Mouse (Mus musculus): ENCODE measurements around the gene Tle3. TPM values are rescaled to one million over a fixed set of nuclear protein-coding genes. Genes with fewer than 3 reads are reported as not detected.

Gene Tle3
- polyA plus RNA-seq, 1 experiment from 2014 or later: 36.6 TPM

- Histone ChIP-seq H3K36me3 (ENCODE audit: poor library complexity, severe bottlenecking) (no peaks in the 10 kb centered on the region), H3K27ac (no peak overlapping the region), H3K4me1 (peaks cover 34% of the 10 kb centered on the region), H3K9me3 (replicated peaks) (no peaks in the 10 kb centered on the region), H3K9ac (no peak overlapping the region), H3K27me3 (peaks cover 46% of the 10 kb centered on the region), H3K4me3 (no peak overlapping the region), H3K4me2 (no peak overlapping the region)
- ATAC-seq: no peak
- 52% methylated on average over 5 of the region's 5 CpGs for WGBS
These were observed 70.9 kb downstream of the Tle3 start for GRCm38 (mm10) chr9:61442951-61443630.

- no peak for ATAC-seq
- Histone ChIP-seq H3K9me3 (replicated peaks) (no peaks in the 10 kb centered on the region), H3K9ac (no peak overlapping the region), H3K36me3 (ENCODE audit: poor library complexity, severe bottlenecking) (no peaks in the 10 kb centered on the region), H3K27ac (no peak overlapping the region), H3K4me3 (no peak overlapping the region), H3K4me2 (no peak overlapping the region), H3K27me3 (peaks cover 42% of the 10 kb centered on the region), H3K4me1 (peaks cover 34% of the 10 kb centered on the region)
- 92% methylated on average over 2 of the region's 2 CpGs for WGBS
These were observed 73.0 kb downstream of the Tle3 start for GRCm38 (mm10) chr9:61445151-61445550.

- no peak overlapping the region for H3K9ac ChIP-seq
- H3K9me3 ChIP-seq (replicated peaks): no peaks in the 10 kb centered on the region
- peaks cover 34% of the 10 kb centered on the region for H3K4me1 ChIP-seq
- H3K4me2 ChIP-seq: no peak overlapping the region
- no peak overlapping the region for H3K27ac ChIP-seq
- H3K4me3 ChIP-seq: no peak overlapping the region
- no peak for ATAC-seq
- peaks cover 44% of the 10 kb centered on the region for H3K27me3 ChIP-seq
- 18% methylated on average over 5 of the region's 5 CpGs for WGBS
- no peaks in the 10 kb centered on the region for H3K36me3 ChIP-seq (ENCODE audit: poor library complexity, severe bottlenecking)
These were observed 73.6 kb downstream of the Tle3 start for GRCm38 (mm10) chr9:61445711-61446222.

- no peak for ATAC-seq
- WGBS: 93% methylated on average over 2 of the region's 2 CpGs
- H3K36me3 ChIP-seq (ENCODE audit: poor library complexity, severe bottlenecking): no peaks in the 10 kb centered on the region
- H3K4me1 ChIP-seq: peaks cover 25% of the 10 kb centered on the region
- H3K9ac ChIP-seq: no peak overlapping the region
- no peaks in the 10 kb centered on the region for H3K9me3 ChIP-seq (replicated peaks)
- no peak overlapping the region for H3K4me2 ChIP-seq
- H3K27me3 ChIP-seq: peaks cover 55% of the 10 kb centered on the region
- H3K4me3 ChIP-seq: no peak overlapping the region
- no peak overlapping the region for H3K27ac ChIP-seq
These were observed 74.8 kb downstream of the Tle3 start for GRCm38 (mm10) chr9:61446965-61447364.

GRCm38 (mm10) chr9:61449363-61449904 is 77.3 kb downstream of the Tle3 start:
- Histone ChIP-seq H3K9ac (no peak overlapping the region), H3K4me2 (no peak overlapping the region), H3K4me1 (peaks cover 9% of the 10 kb centered on the region), H3K9me3 (replicated peaks) (no peaks in the 10 kb centered on the region), H3K36me3 (ENCODE audit: poor library complexity, severe bottlenecking) (no peaks in the 10 kb centered on the region), H3K27ac (no peak overlapping the region), H3K4me3 (no peak overlapping the region), H3K27me3 (peaks cover 58% of the 10 kb centered on the region)
- no peak for ATAC-seq
- 72% methylated on average over 4 of the region's 5 CpGs for WGBS

DNA sequence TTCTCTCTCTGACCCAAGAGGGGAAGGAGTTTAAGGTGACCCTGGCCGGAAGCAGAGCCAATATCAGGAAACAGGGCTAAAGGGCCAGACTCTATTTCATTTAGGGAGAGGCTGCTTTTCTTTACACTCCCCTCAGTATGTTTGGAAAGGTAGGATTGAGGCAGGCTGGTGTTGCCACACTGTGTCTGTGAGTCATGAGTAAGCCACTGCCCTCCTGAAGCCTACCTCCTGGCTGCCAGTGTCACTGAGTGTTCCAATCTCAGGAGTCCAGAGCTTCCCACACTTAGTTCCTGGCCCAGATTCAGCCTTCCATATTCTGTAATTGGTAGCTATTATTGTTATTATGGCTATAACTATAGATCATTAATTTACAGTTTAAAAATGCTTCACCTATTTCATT is 79.9 kb downstream of the Tle3 start:
- H3K27ac ChIP-seq: no peak overlapping the region
- no peaks in the 10 kb centered on the region for H3K36me3 ChIP-seq (ENCODE audit: poor library complexity, severe bottlenecking)
- no peak overlapping the region for H3K4me2 ChIP-seq
- peaks cover 73% of the 10 kb centered on the region for H3K27me3 ChIP-seq
- 88% methylated on average over 1 of the region's 1 CpGs for WGBS
- H3K9me3 ChIP-seq (replicated peaks): no peaks in the 10 kb centered on the region
- peaks cover 7% of the 10 kb centered on the region for H3K4me1 ChIP-seq
- no peak for ATAC-seq
- H3K9ac ChIP-seq: no peak overlapping the region
- no peak overlapping the region for H3K4me3 ChIP-seq

GRCm38 (mm10) chr9:61455861-61456261 is 83.7 kb downstream of the Tle3 start:
- ATAC-seq: no peak
- 86% methylated on average over 6 of the region's 6 CpGs for WGBS
- Histone ChIP-seq H3K36me3 (ENCODE audit: poor library complexity, severe bottlenecking) (no peaks in the 10 kb centered on the region), H3K4me2 (no peak overlapping the region), H3K4me1 (peaks cover 9% of the 10 kb centered on the region), H3K27me3 (peaks cover 79% of the 10 kb centered on the region), H3K9ac (no peak overlapping the region), H3K9me3 (replicated peaks) (no peaks in the 10 kb centered on the region), H3K27ac (no peak overlapping the region), H3K4me3 (no peak overlapping the region)

GRCm38 (mm10) chr9:61456441-61457161 is 84.4 kb downstream of the Tle3 start:
- no peak overlapping the region for H3K9ac ChIP-seq
- peaks cover 9% of the 10 kb centered on the region for H3K4me1 ChIP-seq
- no peak overlapping the region for H3K4me2 ChIP-seq
- H3K27ac ChIP-seq: no peak overlapping the region
- no peak overlapping the region for H3K4me3 ChIP-seq
- peaks cover 80% of the 10 kb centered on the region for H3K27me3 ChIP-seq
- H3K9me3 ChIP-seq (replicated peaks): no peaks in the 10 kb centered on the region
- no peaks in the 10 kb centered on the region for H3K36me3 ChIP-seq (ENCODE audit: poor library complexity, severe bottlenecking)
- WGBS: 66% methylated on average over 5 of the region's 5 CpGs
- ATAC-seq: no peak

- Histone ChIP-seq H3K27me3 (peaks cover 78% of the 10 kb centered on the region), H3K4me3 (no peak overlapping the region), H3K9ac (no peak overlapping the region), H3K4me2 (no peak overlapping the region), H3K4me1 (peaks cover 9% of the 10 kb centered on the region), H3K9me3 (replicated peaks) (no peaks in the 10 kb centered on the region), H3K27ac (no peak overlapping the region), H3K36me3 (ENCODE audit: poor library complexity, severe bottlenecking) (no peaks in the 10 kb centered on the region)
- WGBS: 25% methylated on average over 10 of the region's 10 CpGs
- ATAC-seq: no peak
These were observed 85.0 kb downstream of the Tle3 start for GRCm38 (mm10) chr9:61457162-61457523.

DNA sequence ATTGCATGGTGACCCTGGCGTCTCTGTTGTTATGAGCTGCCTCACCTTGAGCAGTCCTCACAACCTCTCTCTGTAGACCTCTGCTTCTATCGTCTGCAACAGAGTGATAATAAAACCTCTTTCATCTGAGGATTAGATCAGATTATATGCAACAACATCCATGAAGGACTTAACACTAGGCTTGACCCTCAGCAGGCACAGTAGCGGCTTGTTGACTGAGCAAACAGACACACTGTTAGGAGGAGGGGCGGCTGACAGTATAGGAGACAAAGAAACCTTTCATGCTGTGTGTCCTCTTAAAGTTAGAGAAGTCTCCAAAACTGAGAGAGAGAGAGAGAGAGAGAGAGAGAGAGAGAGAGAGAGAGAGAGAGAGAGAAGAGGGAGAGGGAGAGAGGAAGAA is 89.7 kb downstream of the Tle3 start:
- 58% methylated on average over 4 of the region's 4 CpGs for WGBS
- H3K9me3 ChIP-seq (replicated peaks): peaks cover 18% of the 10 kb centered on the region
- no peak overlapping the region for H3K4me2 ChIP-seq
- H3K4me1 ChIP-seq: peaks cover 4% of the 10 kb centered on the region
- no peak overlapping the region for H3K27ac ChIP-seq
- no peaks in the 10 kb centered on the region for H3K36me3 ChIP-seq (ENCODE audit: poor library complexity, severe bottlenecking)
- peaks cover 90% of the 10 kb centered on the region for H3K27me3 ChIP-seq
- H3K4me3 ChIP-seq: no peak overlapping the region
- H3K9ac ChIP-seq: no peak overlapping the region
- no peak for ATAC-seq

- ATAC-seq: no peak
- H3K4me1 ChIP-seq: peaks cover 18% of the 10 kb centered on the region
- peaks cover 18% of the 10 kb centered on the region for H3K9me3 ChIP-seq (replicated peaks)
- H3K9ac ChIP-seq: no peak overlapping the region
- H3K27ac ChIP-seq: no peak overlapping the region
- no peak overlapping the region for H3K4me3 ChIP-seq
- H3K27me3 ChIP-seq: peaks cover 81% of the 10 kb centered on the region
- H3K36me3 ChIP-seq (ENCODE audit: poor library complexity, severe bottlenecking): no peaks in the 10 kb centered on the region
- WGBS: 93% methylated on average over 3 of the region's 3 CpGs
- H3K4me2 ChIP-seq: no peak overlapping the region
These were observed 95.3 kb downstream of the Tle3 start for GRCm38 (mm10) chr9:61467436-61467835.
